In genomic region chr2:27330446-27330845, GRCm38 (mm10) we compare ENCODE assay signal across 17 mouse cellular contexts.
DNase-seq lines count a peak whose midpoint lies in the region; ATAC-seq lines count a peak whose summit lies in the region.
"Had no signal": no experiment of that assay in that cellular context is flagged by ENCODE, and none has a peak within 500 bp of the region (broad histone marks: within the 10 kb centered on the region; RNA-seq: fewer than 3 reads in every experiment).

No protein-coding gene starts in this region.

- 58% methylated on average over 8 of the region's 8 CpGs for WGBS in midbrain, embryonic 12.5 days
- 70% methylated on average over 8 of the region's 8 CpGs for WGBS in midbrain, embryonic 11.5 days
- 52% methylated on average over 8 of the region's 8 CpGs for WGBS in hindbrain, embryonic 12.5 days

- no peaks in the 10 kb centered on the region for H3K27me3 ChIP-seq in midbrain, embryonic 12.5 days
- no peaks in the 10 kb centered on the region for H3K27me3 ChIP-seq in midbrain, embryonic 11.5 days (ENCODE audit: control insufficient read depth, insufficient read depth, low read length)
- H3K27me3 ChIP-seq in hindbrain, embryonic 12.5 days = no peaks in the 10 kb centered on the region
- H3K27me3 ChIP-seq: intestine, embryonic 15.5 days; liver, embryonic 13.5 days had no signal

- no peak overlapping the region for H3K4me3 ChIP-seq in midbrain, embryonic 12.5 days
- H3K4me3 ChIP-seq in midbrain, embryonic 11.5 days (ENCODE audit: low read depth, low read length) = no peak overlapping the region
- H3K4me3 ChIP-seq in hindbrain, embryonic 12.5 days = no peak overlapping the region
- H3K4me3 ChIP-seq: heart, adult 2 months; intestine, embryonic 15.5 days; liver, embryonic 13.5 days had no signal

- H3K9me3 ChIP-seq in midbrain, embryonic 12.5 days = no peaks in the 10 kb centered on the region
- no peaks in the 10 kb centered on the region for H3K9me3 ChIP-seq in midbrain, embryonic 11.5 days (ENCODE audit: control insufficient read depth, low read length)
- H3K9me3 ChIP-seq in hindbrain, embryonic 12.5 days (replicated peaks) = no peaks in the 10 kb centered on the region
- H3K9me3 ChIP-seq: intestine, embryonic 15.5 days; liver, embryonic 13.5 days had no signal

- ATAC-seq in midbrain, embryonic 12.5 days (ENCODE audit: low FRiP score, low read depth) = no peak
- no peak for ATAC-seq in midbrain, embryonic 11.5 days (ENCODE audit: low FRiP score)
- ATAC-seq in hindbrain, embryonic 12.5 days (ENCODE audit: low FRiP score) = no peak
- ATAC-seq in activated CD4-positive, CD25-positive, alpha-beta regulatory T cell, adult 4 months = no peak
- ATAC-seq: CD4-positive, CD25-positive, alpha-beta regulatory T cell, adult 4 months; intestine, embryonic 15.5 days had no signal

- H3K36me3 ChIP-seq in midbrain, embryonic 12.5 days = 0 out of 2 replicates have a peak, but pooled peaks cover 2% of the 10 kb centered on the region
- H3K36me3 ChIP-seq in midbrain, embryonic 11.5 days (ENCODE audit: control insufficient read depth, insufficient read depth, low read length) = no peaks in the 10 kb centered on the region
- no peaks in the 10 kb centered on the region for H3K36me3 ChIP-seq in hindbrain, embryonic 12.5 days
- H3K36me3 ChIP-seq: intestine, embryonic 15.5 days; liver, embryonic 13.5 days had no signal

- no peak overlapping the region for H3K9ac ChIP-seq in midbrain, embryonic 12.5 days (replicated peaks)
- no peak overlapping the region for H3K9ac ChIP-seq in midbrain, embryonic 11.5 days (ENCODE audit: low read length)
- H3K9ac ChIP-seq in hindbrain, embryonic 12.5 days = no peak overlapping the region
- H3K9ac ChIP-seq: intestine, embryonic 15.5 days; liver, embryonic 13.5 days had no signal

- no peak overlapping the region for H3K4me2 ChIP-seq in midbrain, embryonic 12.5 days (replicated peaks)
- H3K4me2 ChIP-seq in midbrain, embryonic 11.5 days = no peak overlapping the region
- H3K4me2 ChIP-seq in hindbrain, embryonic 12.5 days (replicated peaks) = no peak overlapping the region
- H3K4me2 ChIP-seq: intestine, embryonic 15.5 days; liver, embryonic 13.5 days had no signal

- peaks cover 36% of the 10 kb centered on the region for H3K4me1 ChIP-seq in midbrain, embryonic 12.5 days
- 0 out of 2 replicates have a peak, but pooled peaks cover 10% of the 10 kb centered on the region for H3K4me1 ChIP-seq in midbrain, embryonic 11.5 days (ENCODE audit: control insufficient read depth, insufficient read depth, low read length)
- peaks cover 48% of the 10 kb centered on the region for H3K4me1 ChIP-seq in hindbrain, embryonic 12.5 days

- DNase-seq in midbrain, embryonic 11.5 days (ENCODE audit: low spot score, missing footprints) = no peak
- DNase-seq in cerebellum, adult 8-10 months = peak; percentile 66
- DNase-seq in retina, embryonic 14.5 days (ENCODE audit: low spot score) = peak; percentile 52
- DNase-seq in urinary bladder, postnatal 36 days (ENCODE audit: low spot score in 2 of 2) = no peak
- DNase-seq: embryo, embryonic 11 days; heart, adult 2 months; kidney, postnatal 10 days; layer of hippocampus, adult 9-11 months; liver, embryonic 13.5 days; lung, postnatal 10 days; right cerebral cortex, postnatal 25 days; thymus, adult 2 months had no signal

- 0 out of 2 replicates have a peak overlapping the region, but pooled peaks have one; percentile 3 for H3K27ac ChIP-seq in midbrain, embryonic 12.5 days (replicated peaks)
- H3K27ac ChIP-seq in midbrain, embryonic 11.5 days (ENCODE audit: low read depth, low read length) = no peak overlapping the region
- peak overlapping the region; percentile 50; the same call in 1 of the 2 replicates for H3K27ac ChIP-seq in hindbrain, embryonic 12.5 days
- H3K27ac ChIP-seq: heart, adult 2 months; intestine, embryonic 15.5 days; liver, embryonic 13.5 days had no signal

Comparison
In these comparisons a context has a peak if more than half of its experiments do, and no peak if none do; other contexts are left out.
1. DNase-seq: peak in cerebellum, adult 8-10 months (single experiment) and retina, embryonic 14.5 days (single experiment); none in midbrain, embryonic 11.5 days (single experiment) and urinary bladder, postnatal 36 days (0 of 2).